Mouse (Mus musculus) adipose tissue, adult 10 weeks (tissue): ENCODE results near the gene Olfr410. TPM values are rescaled to one million over a fixed set of nuclear protein-coding genes. Genes with fewer than 3 reads are reported as not detected.

Experiments used
- polyA plus RNA-seq: library from polyadenylated mRNA; stranded (reverse); fragments of 350-450 nt; fragmentation: Illumina TruSeq; extraction: RNeasy Lipid Tissue Mini Kit (QIAGEN cat#74804); gene quantifications from one replicate; pipeline ENCODE4 v1.2.3, GENCODE M21; 2014; ENCODE audit warnings: low read depth, low replicate concordance

Olfr410 gene
- polyA plus RNA-seq, result not detected

DNA sequence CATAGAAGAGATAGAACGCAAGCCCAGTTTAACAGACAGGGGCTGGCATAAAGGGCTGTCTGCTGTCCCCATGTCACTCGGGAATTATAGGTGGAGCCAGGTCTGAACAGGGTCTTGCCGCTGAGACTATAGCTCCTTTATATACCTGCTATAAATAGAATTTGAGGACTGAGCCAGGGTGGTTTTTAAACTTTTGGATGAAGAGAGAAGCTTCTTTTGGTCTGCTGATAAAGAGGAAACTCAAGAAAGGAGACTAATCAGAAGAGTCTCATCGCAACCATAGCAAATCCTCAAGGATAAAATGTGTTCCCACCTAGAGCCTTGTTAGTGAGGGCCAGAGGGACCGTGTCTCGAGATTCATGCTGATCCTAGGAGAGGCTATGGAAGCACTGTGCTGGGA, at the start of gene Olfr410:
Gene Olfr410 (minus strand): TSS at position 101 of the 400 bp plus-strand sequence.

DNA sequence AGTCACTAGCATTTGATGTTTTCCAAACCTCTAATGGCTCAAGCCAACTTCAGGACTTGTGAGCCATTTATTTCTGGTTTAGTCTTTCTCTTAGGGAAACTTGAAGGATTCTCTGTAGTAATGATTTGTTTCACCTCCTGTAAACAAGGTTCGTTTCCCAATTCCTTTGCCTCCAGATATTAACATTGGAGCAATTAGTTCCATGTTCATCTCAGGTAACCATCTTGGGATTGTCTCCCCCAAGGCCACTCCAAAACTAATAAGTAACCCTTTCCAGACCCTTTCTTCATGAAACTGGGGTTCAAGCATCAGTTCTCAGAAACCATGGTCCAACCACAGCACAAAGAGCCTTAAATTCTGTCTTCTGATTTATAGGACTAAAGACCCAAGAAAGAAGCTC, 23.9 kb upstream of the Olfr410 start, which contains the start of gene Olfr412:
Gene Olfr412 (plus strand): TSS at position 301 of the 400 bp plus-strand sequence.

DNA sequence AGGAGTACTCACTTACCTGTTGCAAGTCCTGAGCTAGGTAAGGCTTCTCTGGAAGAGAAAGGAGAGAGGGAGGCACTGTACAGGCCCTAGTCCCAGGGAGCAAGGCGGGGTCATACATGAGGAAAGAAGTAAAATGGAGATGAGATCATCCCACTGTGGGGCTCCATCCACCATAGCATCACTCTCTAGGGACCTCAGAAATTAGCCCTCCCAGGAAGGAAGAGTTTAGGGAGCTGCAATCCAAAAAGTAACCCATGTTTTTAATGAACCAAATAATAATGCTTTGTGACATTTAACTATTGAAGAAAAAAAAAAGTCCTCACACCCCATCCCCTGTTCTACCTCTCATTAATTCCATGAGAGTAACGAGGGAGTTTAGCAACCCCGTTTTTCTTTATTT, 14.7 kb upstream of the Olfr410 start, which contains the start of gene Olfr411:
Gene Olfr411 (minus strand): TSS at position 101 of the 400 bp plus-strand sequence.

DNA sequence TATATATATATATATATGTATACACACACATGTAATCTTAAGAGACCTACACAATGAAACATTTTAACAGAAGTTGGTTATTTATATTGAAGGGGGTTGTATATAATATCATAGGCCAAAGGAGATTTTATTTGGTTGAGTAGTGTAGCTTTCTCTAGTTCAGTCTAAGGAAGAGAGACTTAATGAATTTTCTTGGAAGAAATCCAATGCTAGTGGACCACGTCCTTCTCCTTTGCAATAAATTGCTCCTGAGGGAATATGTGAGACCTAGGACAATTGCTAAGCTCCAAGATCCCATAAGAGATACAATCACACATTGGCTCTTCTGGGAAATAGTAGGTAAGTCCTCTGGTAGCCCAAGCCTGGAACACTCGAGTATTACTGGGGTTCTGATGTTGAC, 54.4 kb downstream of the Olfr410 start, which contains the start of gene Olfr59:
Gene Olfr59 (plus strand): TSS at position 301 of the 400 bp plus-strand sequence.

Other genes starting within 250 kb of the Olfr410 start
- gene Olfr401, start 224.3 kb downstream of the Olfr410 start, polyA plus RNA-seq, result not detected
- not detected for gene Olfr402, start 184.5 kb downstream of the Olfr410 start, polyA plus RNA-seq
- not detected for gene Olfr403, start 151.8 kb downstream of the Olfr410 start, polyA plus RNA-seq
- gene Olfr43, start 126.7 kb downstream of the Olfr410 start, polyA plus RNA-seq, result not detected
- not detected for gene Olfr406, start 78.2 kb downstream of the Olfr410 start, polyA plus RNA-seq
- gene Olfr59, start 54.3 kb downstream of the Olfr410 start, polyA plus RNA-seq, result not detected
- gene Olfr411, start 14.6 kb upstream of the Olfr410 start, polyA plus RNA-seq, result not detected
- not detected for gene Olfr412, start 24.0 kb upstream of the Olfr410 start, polyA plus RNA-seq